30 mouse cellular contexts compared by ENCODE assay signal in the genomic region with DNA sequence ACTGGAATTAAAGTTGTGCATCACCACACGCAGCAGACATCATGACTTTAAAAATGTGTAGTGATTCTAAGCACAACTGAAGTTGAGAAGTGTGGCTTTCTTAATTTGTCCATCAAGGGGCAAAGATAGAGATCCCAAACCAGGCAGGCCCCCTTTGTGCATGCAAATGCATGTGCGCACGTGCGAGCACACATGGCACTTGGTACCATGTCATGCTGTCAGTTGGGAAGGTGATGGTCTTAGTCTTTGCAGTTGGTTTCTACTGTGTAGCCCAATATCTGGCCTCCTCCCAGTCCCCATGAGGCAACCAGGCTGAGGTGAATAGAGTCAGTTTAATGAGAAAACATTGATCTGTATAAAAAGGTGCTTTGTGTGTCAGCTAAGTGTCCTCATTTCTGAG. TPM values are rescaled to one million over a fixed set of nuclear protein-coding genes. Genes with fewer than 3 reads are reported as not detected.
A peak's percentile ranks its signal among the peaks of the same experiment; 100 is the strongest.
DNase-seq lines count a peak whose midpoint lies in the region; ATAC-seq and TF ChIP-seq lines count a peak whose summit lies in the region.
"Had no signal": no experiment of that assay in that cellular context is flagged by ENCODE, and none has a peak within 500 bp of the region (broad histone marks: within the 10 kb centered on the region; RNA-seq: fewer than 3 reads in every experiment).

No protein-coding gene starts in this region.

- no peak for TF ChIP-seq CTCF in heart, adult 2 months (IDR thresholded peaks at IDR 0.05)

- no peaks in the 10 kb centered on the region for H3K27me3 ChIP-seq in forebrain, embryonic 13.5 days
- H3K27me3 ChIP-seq in forebrain, embryonic 11.5 days (ENCODE audit: control insufficient read depth, insufficient read depth, low read length), result no peaks in the 10 kb centered on the region
- no peaks in the 10 kb centered on the region for H3K27me3 ChIP-seq in heart, adult 2 months (ENCODE audit: control insufficient read depth, insufficient read depth, low read length)
- H3K27me3 ChIP-seq in heart, embryonic 12.5 days (replicated peaks), result no peaks in the 10 kb centered on the region
- H3K27me3 ChIP-seq in heart, embryonic 15.5 days, result no peaks in the 10 kb centered on the region
- H3K27me3 ChIP-seq: embryonic facial prominence, embryonic 13.5 days had no signal

- no peaks in the 10 kb centered on the region for H3K79me2 ChIP-seq in heart, adult 2 months (replicated peaks; ENCODE audit: control insufficient read depth, insufficient read depth, low read length)

- intact Hi-C loops in heart, adult 2 months (cut with DNase I), result no loop called here

- H3K9me3 ChIP-seq in forebrain, embryonic 13.5 days (replicated peaks), result no peaks in the 10 kb centered on the region
- H3K9me3 ChIP-seq in forebrain, embryonic 11.5 days (ENCODE audit: control insufficient read depth, low read length), result no peaks in the 10 kb centered on the region
- no peaks in the 10 kb centered on the region for H3K9me3 ChIP-seq in heart, embryonic 12.5 days (replicated peaks)
- no peaks in the 10 kb centered on the region for H3K9me3 ChIP-seq in heart, embryonic 15.5 days (replicated peaks)
- H3K9me3 ChIP-seq: embryonic facial prominence, embryonic 10.5 days; embryonic facial prominence, embryonic 13.5 days had no signal

- WGBS in forebrain, embryonic 13.5 days, result 96% methylated on average over 4 of the region's 4 CpGs
- WGBS in forebrain, embryonic 11.5 days, result 95% methylated on average over 4 of the region's 4 CpGs
- 92% methylated on average over 4 of the region's 4 CpGs for WGBS in heart, adult 2 months
- WGBS in heart, embryonic 12.5 days, result 88% methylated on average over 4 of the region's 4 CpGs
- WGBS in heart, embryonic 15.5 days, result 94% methylated on average over 4 of the region's 4 CpGs

- no peak overlapping the region for H3K4me2 ChIP-seq in forebrain, embryonic 13.5 days
- H3K4me2 ChIP-seq in forebrain, embryonic 11.5 days (ENCODE audit: low read depth, low read length, severe bottlenecking), result no peak overlapping the region
- no peak overlapping the region for H3K4me2 ChIP-seq in heart, embryonic 12.5 days
- no peak overlapping the region for H3K4me2 ChIP-seq in heart, embryonic 15.5 days
- H3K4me2 ChIP-seq: embryonic facial prominence, embryonic 13.5 days; hindbrain, embryonic 14.5 days had no signal

- TF ChIP-seq POLR2A in heart, adult 2 months (IDR thresholded peaks at IDR 0.05; ENCODE audit: insufficient read depth, low read depth, low read length), result 0 out of 2 replicates have a peak, but pooled peaks have one; percentile 36

- ATAC-seq in forebrain, embryonic 13.5 days, result no peak
- no peak for ATAC-seq in forebrain, embryonic 11.5 days (replicated peaks; ENCODE audit: low FRiP score)
- ATAC-seq in heart, embryonic 12.5 days (ENCODE audit: insufficient number of reproducible peaks, low FRiP score), result no peak
- ATAC-seq in heart, embryonic 15.5 days (replicated peaks; ENCODE audit: insufficient number of reproducible peaks, insufficient read depth, low FRiP score, low read depth), result no peak
- ATAC-seq: activated CD4-positive, CD25-positive, alpha-beta regulatory T cell, adult 4 months; forebrain, embryonic 16.5 days; inflammation-experienced regulatory T-cells, adult 6 months; intestine, embryonic 16.5 days had no signal

- peak overlapping the region; percentile 33; the same call in 1 of the 2 replicates for H3K27ac ChIP-seq in forebrain, embryonic 13.5 days
- H3K27ac ChIP-seq in forebrain, embryonic 11.5 days (ENCODE audit: low read depth, low read length), result no peak overlapping the region
- H3K27ac ChIP-seq in heart, adult 2 months, result no peak overlapping the region
- H3K27ac ChIP-seq in heart, embryonic 12.5 days (ENCODE audit: poor library complexity, severe bottlenecking), result no peak overlapping the region
- H3K27ac ChIP-seq in heart, embryonic 15.5 days, result peak overlapping the region; percentile 61
- H3K27ac ChIP-seq: embryonic facial prominence, embryonic 10.5 days; embryonic facial prominence, embryonic 13.5 days; hindbrain, embryonic 14.5 days; hindbrain, postnatal 0 days had no signal

- no peak for TF ChIP-seq EP300 in heart, adult 2 months (IDR thresholded peaks at IDR 0.05; ENCODE audit: insufficient read depth, low read depth, low read length)

- H3K36me3 ChIP-seq in forebrain, embryonic 13.5 days (ENCODE audit: poor library complexity, severe bottlenecking), result peaks cover 31% of the 10 kb centered on the region
- H3K36me3 ChIP-seq in forebrain, embryonic 11.5 days (ENCODE audit: control insufficient read depth, insufficient read depth, low read length), result no peaks in the 10 kb centered on the region; the same call in 1 of the 2 replicates
- no peaks in the 10 kb centered on the region for H3K36me3 ChIP-seq in heart, adult 2 months (ENCODE audit: control insufficient read depth, insufficient read depth, low read length)
- peaks cover 41% of the 10 kb centered on the region for H3K36me3 ChIP-seq in heart, embryonic 12.5 days
- H3K36me3 ChIP-seq in heart, embryonic 15.5 days, result peaks cover 10% of the 10 kb centered on the region

- peaks cover 37% of the 10 kb centered on the region for H3K4me1 ChIP-seq in forebrain, embryonic 13.5 days
- H3K4me1 ChIP-seq in forebrain, embryonic 11.5 days (replicated peaks; ENCODE audit: control insufficient read depth, insufficient read depth, low read length), result no peaks in the 10 kb centered on the region; the same call in 1 of the 2 replicates
- peaks cover 2% of the 10 kb centered on the region; the same call in 1 of the 2 replicates for H3K4me1 ChIP-seq in heart, adult 2 months (ENCODE audit: control insufficient read depth, insufficient read depth, low read length)
- peaks cover 50% of the 10 kb centered on the region for H3K4me1 ChIP-seq in heart, embryonic 12.5 days (replicated peaks)
- peaks cover 61% of the 10 kb centered on the region for H3K4me1 ChIP-seq in heart, embryonic 15.5 days (replicated peaks)

- no peak overlapping the region for H3K4me3 ChIP-seq in forebrain, embryonic 13.5 days
- H3K4me3 ChIP-seq in forebrain, embryonic 11.5 days (ENCODE audit: low read depth, low read length), result no peak overlapping the region
- no peak overlapping the region for H3K4me3 ChIP-seq in heart, adult 2 months
- no peak overlapping the region for H3K4me3 ChIP-seq in heart, embryonic 12.5 days
- H3K4me3 ChIP-seq in heart, embryonic 15.5 days, result no peak overlapping the region
- H3K4me3 ChIP-seq: embryonic facial prominence, embryonic 10.5 days; embryonic facial prominence, embryonic 13.5 days; erythroblast, embryonic 14.5 days had no signal

- H3K9ac ChIP-seq in forebrain, embryonic 13.5 days, result no peak overlapping the region
- H3K9ac ChIP-seq in forebrain, embryonic 11.5 days (ENCODE audit: low read length), result no peak overlapping the region
- H3K9ac ChIP-seq in heart, adult 2 months (ENCODE audit: low read depth, low read length), result no peak overlapping the region
- H3K9ac ChIP-seq in heart, embryonic 12.5 days, result no peak overlapping the region
- H3K9ac ChIP-seq in heart, embryonic 15.5 days, result no peak overlapping the region
- H3K9ac ChIP-seq: embryonic facial prominence, embryonic 13.5 days; hindbrain, embryonic 14.5 days had no signal

- DNase-seq in forebrain, embryonic 11.5 days (ENCODE audit: low spot score), result no peak
- no peak for DNase-seq in heart, adult 2 months
- DNase-seq in heart, postnatal 4 days, result no peak
- DNase-seq: adrenal gland, adult 8-10 months; adrenal gland, postnatal 25 days; cerebellum, adult 8-10 months; cerebellum, postnatal 10 days; cerebellum, postnatal 36 days; embryo, embryonic 11 days; gastrocnemius, postnatal 25 days; heart, adult 18-20 months; heart, postnatal 10 days; heart, postnatal 36 days; kidney, adult 18-20 months; kidney, adult 9 months had no signal

RNA-seq across cellular contexts. Expression of gene Ankrd23, which starts 6.8 kb away (rescaled TPM):
- 11.3 and 12.3 TPM in 2 replicates for polyA plus RNA-seq in forebrain, embryonic 13.5 days (2015; fragmentation: Nextera tagmentation; extraction: Ambion mirVana)
- polyA plus RNA-seq in forebrain, embryonic 11.5 days (2014; fragmentation: Nextera tagmentation; extraction: Ambion mirVana), result 14.1 and 16.5 TPM in 2 replicates
- total RNA-seq in heart, adult 2 months (2021), result 100 to 1,000 TPM; 310 to 338 TPM
- polyA plus RNA-seq in heart, adult 2 months (2012; rRNA removed), result 397 and 412 TPM in 2 replicates
- 14.9 and 16.8 TPM in 2 replicates for polyA plus RNA-seq in heart, embryonic 12.5 days (2016; fragmentation: Nextera tagmentation; extraction: Ambion mirVana)
- 25.3 and 26.7 TPM in 2 replicates for polyA plus RNA-seq in heart, embryonic 15.5 days (2015; fragmentation: Nextera tagmentation; extraction: Ambion mirVana)
- 100 to 1,000 TPM; 151 to 159 TPM for total RNA-seq in heart, postnatal 4 days (2021)

RNA-seq across cellular contexts. Expression of gene Gm42417, which starts 9.4 kb away (rescaled TPM):
- polyA plus RNA-seq in forebrain, embryonic 13.5 days (2015; fragmentation: Nextera tagmentation; extraction: Ambion mirVana), result 0.30 and 0.44 TPM in 2 replicates
- not detected in 2 replicates for polyA plus RNA-seq in forebrain, embryonic 11.5 days (2014; fragmentation: Nextera tagmentation; extraction: Ambion mirVana)
- 100 to 1,000 TPM; 148 to 172 TPM for total RNA-seq in heart, adult 2 months (2021)
- polyA plus RNA-seq in heart, adult 2 months (2012; rRNA removed), result 0.09 TPM in 1 of 2 replicates, not detected in the other
- polyA plus RNA-seq in heart, embryonic 12.5 days (2016; fragmentation: Nextera tagmentation; extraction: Ambion mirVana), result 0.40 TPM in 1 of 2 replicates, not detected in the other
- 0.22 TPM in 1 of 2 replicates, not detected in the other for polyA plus RNA-seq in heart, embryonic 15.5 days (2015; fragmentation: Nextera tagmentation; extraction: Ambion mirVana)
- total RNA-seq in heart, postnatal 4 days (2021), result 10 to 100 TPM; 48.6 to 69.8 TPM
- total RNA-seq: adrenal gland, adult 8-10 months; adrenal gland, postnatal 25 days; ES-E14; hindbrain, postnatal 0 days had no signal
- polyA plus RNA-seq: embryonic facial prominence, embryonic 13.5 days; erythroblast, embryonic 14.5 days; gonadal fat pad, adult 2 months; hindbrain, embryonic 11.5 days; hindbrain, postnatal 0 days had no signal

RNA-seq across cellular contexts. Expression of gene Ankrd39, which starts 17.4 kb away (rescaled TPM):
- 16.9 and 18.0 TPM in 2 replicates for polyA plus RNA-seq in forebrain, embryonic 13.5 days (2015; fragmentation: Nextera tagmentation; extraction: Ambion mirVana)
- 18.7 and 20.8 TPM in 2 replicates for polyA plus RNA-seq in forebrain, embryonic 11.5 days (2014; fragmentation: Nextera tagmentation; extraction: Ambion mirVana)
- total RNA-seq in heart, adult 2 months (2021), result 1 to 10 TPM; 6.2 to 6.3 TPM
- polyA plus RNA-seq in heart, adult 2 months (2012; rRNA removed), result 11.1 TPM in 2 replicates
- polyA plus RNA-seq in heart, embryonic 12.5 days (2016; fragmentation: Nextera tagmentation; extraction: Ambion mirVana), result 23.1 and 24.4 TPM in 2 replicates
- 27.3 and 30.4 TPM in 2 replicates for polyA plus RNA-seq in heart, embryonic 15.5 days (2015; fragmentation: Nextera tagmentation; extraction: Ambion mirVana)
- 10 to 100 TPM; 16.0 to 18.5 TPM for total RNA-seq in heart, postnatal 4 days (2021)

RNA-seq across cellular contexts. Expression of gene Cnnm3, which starts 18.2 kb away (rescaled TPM):
- 5.3 and 5.7 TPM in 2 replicates for polyA plus RNA-seq in forebrain, embryonic 13.5 days (2015; fragmentation: Nextera tagmentation; extraction: Ambion mirVana)
- 6.8 and 7.4 TPM in 2 replicates for polyA plus RNA-seq in forebrain, embryonic 11.5 days (2014; fragmentation: Nextera tagmentation; extraction: Ambion mirVana)
- 10 to 100 TPM; 11.1 to 15.1 TPM for total RNA-seq in heart, adult 2 months (2021)
- 14.1 and 15.6 TPM in 2 replicates for polyA plus RNA-seq in heart, adult 2 months (2012; rRNA removed)
- 2.2 and 3.4 TPM in 2 replicates for polyA plus RNA-seq in heart, embryonic 12.5 days (2016; fragmentation: Nextera tagmentation; extraction: Ambion mirVana)
- 2.4 and 3.5 TPM in 2 replicates for polyA plus RNA-seq in heart, embryonic 15.5 days (2015; fragmentation: Nextera tagmentation; extraction: Ambion mirVana)
- total RNA-seq in heart, postnatal 4 days (2021), result 10 to 100 TPM; 14.9 to 15.7 TPM

RNA-seq across cellular contexts. Expression of gene Sema4c, which starts 28.3 kb away (rescaled TPM):
- polyA plus RNA-seq in forebrain, embryonic 13.5 days (2015; fragmentation: Nextera tagmentation; extraction: Ambion mirVana), result 27.3 and 30.7 TPM in 2 replicates
- polyA plus RNA-seq in forebrain, embryonic 11.5 days (2014; fragmentation: Nextera tagmentation; extraction: Ambion mirVana), result 2.9 and 3.3 TPM in 2 replicates
- total RNA-seq in heart, adult 2 months (2021), result 10 to 100 TPM; 10.6 to 11.1 TPM
- polyA plus RNA-seq in heart, adult 2 months (2012; rRNA removed), result 12.7 and 15.2 TPM in 2 replicates
- polyA plus RNA-seq in heart, embryonic 12.5 days (2016; fragmentation: Nextera tagmentation; extraction: Ambion mirVana), result 11.9 and 13.3 TPM in 2 replicates
- 7.9 and 10.9 TPM in 2 replicates for polyA plus RNA-seq in heart, embryonic 15.5 days (2015; fragmentation: Nextera tagmentation; extraction: Ambion mirVana)
- 10 to 100 TPM; 26.7 to 31.2 TPM for total RNA-seq in heart, postnatal 4 days (2021)

Comparison
In these comparisons a context has a peak if more than half of its experiments do, and no peak if none do; other contexts are left out.
1. H3K27ac ChIP-seq: peak in forebrain, embryonic 13.5 days (single experiment) and heart, embryonic 15.5 days (single experiment); none in forebrain, embryonic 11.5 days (single experiment), heart, adult 2 months (single experiment) and heart, embryonic 12.5 days (single experiment).
2. RNA of gene Ankrd23, which starts 6.8 kb away (polyA plus RNA-seq): 397 to 412 TPM in heart, adult 2 months; 25.3 to 26.7 TPM in heart, embryonic 15.5 days, 14.9 to 16.8 TPM in heart, embryonic 12.5 days, 14.1 to 16.5 TPM in forebrain, embryonic 11.5 days and 11.3 to 12.3 TPM in forebrain, embryonic 13.5 days; every median in the first group is over 10 times any median in the second.